Mouse (Mus musculus): ENCODE data around the gene Gm49776. TPM values are rescaled to one million over a fixed set of nuclear protein-coding genes. Genes with fewer than 3 reads are reported as not detected.
A peak's percentile ranks its signal among the peaks of the same experiment; 100 is the strongest.

The Gm49776 gene
- polyA plus RNA-seq, 1 experiment from 2014 or later = not detected

GRCm38 (mm10) chr16:18249364-18249967 lies 8.7 kb downstream of the Gm49776 start:
- WGBS = 5% methylated on average over 27 of the region's 27 CpGs
- Histone ChIP-seq H3K9me3 (no peaks in the 10 kb centered on the region), H3K27ac (peak overlapping the region; percentile 96), H3K9ac (peak overlapping the region; percentile 88), H3K4me2 (peak overlapping the region; percentile 70), H3K27me3 (no peaks in the 10 kb centered on the region), H3K4me3 (peak overlapping the region; percentile 98), H3K4me1 (peaks cover 38% of the 10 kb centered on the region), H3K36me3 (peaks cover 64% of the 10 kb centered on the region)
- ATAC-seq (ENCODE audit: insufficient number of reproducible peaks, low FRiP score, low TSS enrichment, low read depth) = peak; percentile 13; the same call in 1 of the 2 replicates

- WGBS = under 1% methylated on average over 99 of the region's 102 CpGs
- Histone ChIP-seq H3K9me3 (no peaks in the 10 kb centered on the region), H3K4me2 (peak within 1 kb of the TSS; percentile 70)
Observed at GRCm38 (mm10) chr16:18248433-18249363, 9.4 kb downstream of the Gm49776 start, which contains the start of the genes Trmt2a and Ranbp1. Gene Trmt2a, plus strand, starts transcription at chr16:18248679. Gene Ranbp1, minus strand, starts transcription at chr16:18248732.

GRCm38 (mm10) chr16:18247521-18248399 lies 10.4 kb downstream of the Gm49776 start:
- WGBS = under 1% methylated on average over 33 of the region's 33 CpGs
- Histone ChIP-seq H3K36me3 (peaks cover 64% of the 10 kb centered on the region), H3K27ac (peak overlapping the region; percentile 96), H3K27me3 (no peaks in the 10 kb centered on the region), H3K4me2 (peak overlapping the region; percentile 70), H3K9ac (peak overlapping the region; percentile 76), H3K9me3 (no peaks in the 10 kb centered on the region), H3K4me3 (peak overlapping the region; percentile 98), H3K4me1 (peaks cover 38% of the 10 kb centered on the region)
- ATAC-seq (ENCODE audit: insufficient number of reproducible peaks, low FRiP score, low TSS enrichment, low read depth) = no peak

More at GRCm38 (mm10) chr16:18248433-18249363, 9.4 kb downstream of the Gm49776 start, which contains the start of the genes Trmt2a and Ranbp1:
- peak; percentile 92 for ATAC-seq (ENCODE audit: insufficient number of reproducible peaks, low FRiP score, low TSS enrichment, low read depth)
- peak within 1 kb of the TSS; percentile 98 for H3K4me3 ChIP-seq
- no peaks in the 10 kb centered on the region for H3K27me3 ChIP-seq
- H3K36me3 ChIP-seq = peaks cover 64% of the 10 kb centered on the region
- peak within 1 kb of the TSS; percentile 96 for H3K27ac ChIP-seq
- H3K4me1 ChIP-seq = peaks cover 38% of the 10 kb centered on the region
- peak within 1 kb of the TSS; percentile 88 for H3K9ac ChIP-seq

- Histone ChIP-seq H3K4me3 (no peak overlapping the region), H3K9me3 (no peaks in the 10 kb centered on the region), H3K27me3 (no peaks in the 10 kb centered on the region), H3K27ac (no peak overlapping the region), H3K36me3 (peaks cover 86% of the 10 kb centered on the region), H3K4me2 (no peak overlapping the region), H3K9ac (no peak overlapping the region), H3K4me1 (peaks cover 2% of the 10 kb centered on the region; the same call in 1 of the 2 replicates)
- 94% methylated on average over 10 of the region's 10 CpGs for WGBS
- ATAC-seq (ENCODE audit: insufficient number of reproducible peaks, low FRiP score, low TSS enrichment, low read depth) = no peak
Observed at GRCm38 (mm10) chr16:18241581-18241980, 16.5 kb downstream of the Gm49776 start.

GRCm38 (mm10) chr16:18236676-18237501 lies 21.2 kb downstream of the Gm49776 start:
- no peaks in the 10 kb centered on the region for H3K9me3 ChIP-seq
- no peak overlapping the region for H3K9ac ChIP-seq
- H3K27me3 ChIP-seq = no peaks in the 10 kb centered on the region
- no peak for ATAC-seq (ENCODE audit: insufficient number of reproducible peaks, low FRiP score, low TSS enrichment, low read depth)
- no peak overlapping the region for H3K4me3 ChIP-seq
- peaks cover 29% of the 10 kb centered on the region for H3K4me1 ChIP-seq
- no peak overlapping the region for H3K4me2 ChIP-seq
- WGBS = 66% methylated on average over 7 of the region's 7 CpGs
- H3K27ac ChIP-seq = 0 out of 2 replicates have a peak overlapping the region, but pooled peaks have one; percentile 90
- H3K36me3 ChIP-seq = peaks cover 39% of the 10 kb centered on the region

- Histone ChIP-seq H3K4me3 (peak overlapping the region; percentile 91), H3K4me1 (peaks cover 41% of the 10 kb centered on the region), H3K9me3 (no peaks in the 10 kb centered on the region), H3K36me3 (peaks cover 27% of the 10 kb centered on the region), H3K27me3 (no peaks in the 10 kb centered on the region), H3K4me2 (peak overlapping the region; percentile 74), H3K27ac (peak overlapping the region; percentile 90), H3K9ac (peak overlapping the region; percentile 76)
- 5% methylated on average over 19 of the region's 19 CpGs for WGBS
- peak; percentile 70 for ATAC-seq (ENCODE audit: insufficient number of reproducible peaks, low FRiP score, low TSS enrichment, low read depth)
Observed at GRCm38 (mm10) chr16:18235389-18236065, 22.6 kb downstream of the Gm49776 start.

GRCm38 (mm10) chr16:18234671-18235388 lies 23.3 kb downstream of the Gm49776 start, which contains the start of gene Zdhhc8:
Gene Zdhhc8, minus strand, starts transcription at chr16:18235136.
- Histone ChIP-seq H3K27me3 (no peaks in the 10 kb centered on the region), H3K4me3 (peak within 1 kb of the TSS; percentile 91), H3K27ac (peak within 1 kb of the TSS; percentile 90), H3K9ac (peak within 1 kb of the TSS; percentile 76), H3K4me2 (peak within 1 kb of the TSS; percentile 74), H3K4me1 (peaks cover 48% of the 10 kb centered on the region), H3K36me3 (peaks cover 20% of the 10 kb centered on the region), H3K9me3 (no peaks in the 10 kb centered on the region)
- under 1% methylated on average over 40 of the region's 79 CpGs for WGBS
- peak; percentile 83 for ATAC-seq (ENCODE audit: insufficient number of reproducible peaks, low FRiP score, low TSS enrichment, low read depth)

GRCm38 (mm10) chr16:18233919-18234670 lies 24.0 kb downstream of the Gm49776 start:
- Histone ChIP-seq H3K27me3 (no peaks in the 10 kb centered on the region), H3K36me3 (peaks cover 15% of the 10 kb centered on the region), H3K27ac (peak overlapping the region; percentile 90), H3K9ac (peak overlapping the region; percentile 76), H3K4me3 (peak overlapping the region; percentile 91), H3K9me3 (no peaks in the 10 kb centered on the region), H3K4me1 (peaks cover 51% of the 10 kb centered on the region), H3K4me2 (peak overlapping the region; percentile 74)
- WGBS = 14% methylated on average over 13 of the region's 13 CpGs
- ATAC-seq (ENCODE audit: insufficient number of reproducible peaks, low FRiP score, low TSS enrichment, low read depth) = no peak

- WGBS = 34% methylated on average over 1 of the region's 1 CpGs
- no peak for ATAC-seq (ENCODE audit: insufficient number of reproducible peaks, low FRiP score, low TSS enrichment, low read depth)
- H3K9ac ChIP-seq = no peak overlapping the region
- H3K36me3 ChIP-seq = peaks cover 13% of the 10 kb centered on the region
- no peaks in the 10 kb centered on the region for H3K9me3 ChIP-seq
- H3K27me3 ChIP-seq = no peaks in the 10 kb centered on the region
- H3K4me1 ChIP-seq = peaks cover 51% of the 10 kb centered on the region
- no peak overlapping the region for H3K27ac ChIP-seq
- peak overlapping the region; percentile 74 for H3K4me2 ChIP-seq
- peak overlapping the region; percentile 91 for H3K4me3 ChIP-seq
Observed at GRCm38 (mm10) chr16:18233451-18233850, 24.7 kb downstream of the Gm49776 start.

Data from limb, embryonic 15.5 days (tissue).